Mouse (Mus musculus): Measurements from ENCODE around the gene Pcp2. TPM values are rescaled to one million over a fixed set of nuclear protein-coding genes. Genes with fewer than 3 reads are reported as not detected.
"Not testable (repeated sequence)": the region's sequence is repeated elsewhere in the genome, so short reads cannot be mapped to it uniquely, and the experiment has no call there.

The Pcp2 gene
- polyA plus RNA-seq, 1 experiment: 0.26 TPM

DNA sequence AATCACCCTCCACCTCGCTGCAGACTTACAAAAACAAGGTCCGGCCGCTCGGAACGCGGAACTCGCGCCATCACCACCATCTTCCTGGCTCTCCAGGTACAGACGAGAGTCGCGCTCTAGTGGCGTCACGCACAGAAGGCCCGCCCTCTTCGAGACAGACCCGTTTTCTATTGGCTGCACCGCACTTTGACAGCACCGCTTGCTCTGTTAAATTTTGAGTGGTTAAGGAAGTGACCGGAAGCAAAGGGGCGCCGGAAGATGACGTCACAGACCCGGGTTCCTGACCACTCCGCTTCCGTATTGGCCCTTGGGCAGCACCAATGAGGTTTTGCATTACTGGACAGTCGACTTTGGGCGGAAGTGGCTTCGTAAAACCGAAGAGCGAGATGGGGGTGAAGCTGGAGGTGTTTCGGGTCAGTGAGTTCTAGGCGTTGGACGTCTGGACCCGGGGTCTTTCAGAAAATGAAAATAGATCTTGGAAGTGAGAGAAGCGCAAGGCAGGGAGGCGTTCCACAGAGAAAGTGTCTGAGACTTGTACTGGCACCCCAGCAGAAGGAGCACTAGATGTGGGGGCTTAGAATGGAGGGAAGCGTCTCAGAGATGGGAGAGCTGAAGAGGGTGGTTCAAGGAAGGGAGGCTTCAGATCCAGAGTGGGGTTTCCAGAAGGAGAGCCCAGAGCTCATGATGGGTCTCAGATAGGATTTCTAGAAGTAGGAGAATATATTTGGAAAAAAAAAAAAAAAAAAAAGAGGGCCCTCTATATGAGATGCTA, 4.0 kb downstream of the Pcp2 start, which contains the start of the genes Xab2 and Pet100:
TSS of gene Xab2 (minus strand) at position 118 of the 772 bp plus-strand sequence.
TSS of gene Pet100 (plus strand) at position 350 of the 772 bp plus-strand sequence.
- DNase-seq (ENCODE audit: low read depth): peak; percentile 96

DNA sequence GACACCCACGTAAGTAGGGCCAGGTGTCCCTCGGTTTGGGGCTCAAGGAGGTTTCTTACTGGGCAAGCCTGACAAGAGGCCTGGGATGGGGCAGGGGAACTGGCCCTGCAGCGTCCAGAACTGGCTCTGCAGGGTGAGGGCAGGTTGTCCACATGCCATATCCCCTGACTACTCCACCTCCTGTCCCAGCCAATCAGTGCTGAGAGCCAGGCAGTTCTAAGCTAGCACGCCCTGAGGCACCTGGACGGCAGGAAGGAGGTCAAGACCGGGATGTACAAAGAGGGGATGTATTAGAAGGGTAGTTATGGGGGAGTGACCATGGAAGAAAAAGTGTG, 15.6 kb downstream of the Pcp2 start:
- no peak for DNase-seq (ENCODE audit: low read depth)

DNA sequence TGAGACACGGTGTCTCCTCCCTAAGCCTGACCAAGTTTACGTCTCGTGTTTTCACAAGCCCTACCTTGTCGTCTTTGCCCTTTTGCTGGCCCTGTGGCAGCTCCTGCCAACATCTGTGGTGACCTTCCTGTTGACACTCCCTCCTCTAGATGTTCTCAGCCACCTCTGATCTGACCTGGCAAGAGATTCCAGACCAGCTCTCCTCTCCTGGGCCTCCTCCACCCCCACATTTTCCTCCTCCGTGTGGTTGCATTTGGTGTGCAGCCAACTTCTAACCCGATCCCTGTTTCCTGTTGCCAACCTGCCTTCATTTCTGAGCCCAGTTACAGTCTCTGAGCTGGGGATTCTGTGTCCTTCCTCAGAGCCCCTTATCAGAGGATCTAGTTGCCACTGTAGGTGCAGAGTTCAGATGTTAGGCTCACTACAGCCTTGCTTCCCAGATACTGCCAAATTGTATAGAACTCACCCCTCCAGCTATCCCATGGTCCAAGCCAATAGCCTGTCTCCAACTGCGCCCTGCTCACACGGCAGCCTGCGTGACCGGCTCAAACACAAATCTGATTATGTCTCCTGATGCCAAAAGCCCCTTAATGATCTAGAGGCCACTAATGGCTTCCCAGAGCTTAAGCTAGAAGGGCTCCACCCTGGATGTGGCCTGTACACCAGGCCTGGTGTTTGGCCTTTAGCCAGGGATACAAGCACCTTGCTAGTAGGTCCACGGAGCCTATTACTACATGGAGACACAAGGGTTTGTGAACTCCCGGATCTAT, 16.1 kb downstream of the Pcp2 start:
- DNase-seq (ENCODE audit: low read depth): peak; percentile 84

DNA sequence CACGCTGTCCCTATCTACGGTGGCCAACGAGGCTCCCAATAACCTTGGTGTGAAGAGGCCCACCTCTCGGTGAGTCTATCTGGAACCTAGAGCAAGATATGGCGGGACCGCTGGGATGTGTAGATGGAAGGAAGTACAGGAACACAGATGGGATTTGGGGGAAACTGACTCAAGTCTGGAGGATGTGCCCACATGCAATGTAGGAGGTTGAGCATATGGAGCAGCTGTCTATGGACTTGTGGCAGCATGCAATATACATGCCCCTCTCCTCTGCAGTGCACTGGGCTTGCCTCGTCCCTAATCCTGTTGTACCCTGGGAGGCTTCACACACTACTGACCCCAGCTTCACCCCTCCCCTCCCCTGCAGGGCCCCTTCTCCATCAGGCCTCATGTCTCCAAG, 17.5 kb downstream of the Pcp2 start:
- DNase-seq (ENCODE audit: low read depth): no peak

DNA sequence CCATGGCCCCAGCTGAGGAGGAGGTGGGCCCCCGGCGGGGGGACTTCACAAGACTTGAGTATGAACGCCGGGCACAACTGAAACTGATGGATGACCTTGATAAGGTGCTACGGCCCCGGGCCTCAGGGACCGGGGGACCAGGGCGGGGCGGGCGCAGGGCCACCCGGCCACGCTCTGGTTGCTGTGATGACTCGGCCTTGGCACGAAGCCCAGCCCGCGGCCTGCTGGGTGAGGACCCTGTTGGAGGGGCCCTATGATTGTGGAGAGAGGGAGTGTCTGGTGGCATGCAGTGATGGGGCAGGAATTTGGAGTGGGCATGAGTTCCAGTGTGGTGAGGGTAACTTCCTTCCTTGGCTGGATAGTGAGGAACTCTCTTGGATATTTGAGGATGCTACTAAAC, 18.8 kb downstream of the Pcp2 start:
- no peak for DNase-seq (ENCODE audit: low read depth)

DNA sequence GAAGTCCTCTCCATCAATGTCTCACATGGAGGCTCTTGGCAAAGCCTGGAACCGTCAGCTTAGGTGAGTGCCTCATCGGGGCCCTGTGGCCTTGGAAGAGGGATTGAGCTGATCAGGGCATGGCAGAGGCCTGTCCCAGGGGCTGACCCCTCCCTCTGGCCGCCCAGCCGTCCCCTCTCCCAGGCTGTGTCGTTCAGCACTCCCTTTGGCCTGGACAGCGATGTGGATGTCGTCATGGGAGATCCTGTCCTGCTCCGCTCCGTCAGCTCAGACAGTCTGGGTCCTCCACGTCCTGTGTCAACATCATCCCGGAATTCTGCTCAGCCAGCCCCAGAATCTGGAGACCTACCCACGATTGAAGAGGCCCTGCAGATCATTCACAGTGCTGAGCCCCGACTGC, 21.9 kb downstream of the Pcp2 start:
- DNase-seq (ENCODE audit: low read depth): no peak

DNA sequence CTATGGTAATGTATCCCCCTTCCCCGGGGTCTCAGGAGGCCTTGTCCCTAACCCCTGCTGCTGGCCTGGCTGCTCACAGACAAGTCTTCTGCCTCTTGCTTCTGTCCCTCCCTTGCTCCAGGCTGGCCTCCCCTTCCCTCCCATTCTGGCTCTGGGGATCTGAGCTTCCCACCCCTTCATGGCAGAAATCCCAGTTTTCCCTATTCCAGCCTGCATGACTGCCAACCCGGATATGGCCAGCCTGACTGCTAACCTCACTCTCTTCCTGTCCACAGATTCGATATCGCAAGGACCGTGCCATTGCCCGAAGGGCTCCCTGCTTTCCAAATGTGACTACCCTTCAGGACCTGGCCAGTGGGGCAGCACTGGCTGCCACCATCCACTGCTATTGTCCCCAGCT, 24.9 kb downstream of the Pcp2 start:
- no peak for DNase-seq (ENCODE audit: low read depth)

DNA sequence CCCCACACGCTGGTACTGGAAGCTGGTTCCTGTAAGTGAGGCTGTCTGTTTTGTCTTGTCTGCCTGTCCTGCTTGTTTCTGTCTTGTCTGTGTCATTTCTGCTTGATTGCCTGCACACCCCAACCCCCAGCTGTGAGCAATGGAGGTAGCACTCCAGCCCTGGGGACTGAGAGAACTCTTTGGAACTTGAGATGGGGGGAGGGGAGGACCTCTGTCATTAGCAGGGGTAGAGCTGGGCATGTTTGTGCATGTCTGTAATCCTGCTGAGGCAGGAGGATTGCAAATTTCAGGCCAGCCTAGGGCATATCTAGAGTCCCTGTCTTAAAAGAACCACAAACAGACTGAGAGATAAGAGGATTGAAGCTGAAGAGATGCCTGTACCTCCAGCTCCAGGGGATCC, 26.1 kb downstream of the Pcp2 start:
- DNase-seq (ENCODE audit: low read depth): no peak

DNA sequence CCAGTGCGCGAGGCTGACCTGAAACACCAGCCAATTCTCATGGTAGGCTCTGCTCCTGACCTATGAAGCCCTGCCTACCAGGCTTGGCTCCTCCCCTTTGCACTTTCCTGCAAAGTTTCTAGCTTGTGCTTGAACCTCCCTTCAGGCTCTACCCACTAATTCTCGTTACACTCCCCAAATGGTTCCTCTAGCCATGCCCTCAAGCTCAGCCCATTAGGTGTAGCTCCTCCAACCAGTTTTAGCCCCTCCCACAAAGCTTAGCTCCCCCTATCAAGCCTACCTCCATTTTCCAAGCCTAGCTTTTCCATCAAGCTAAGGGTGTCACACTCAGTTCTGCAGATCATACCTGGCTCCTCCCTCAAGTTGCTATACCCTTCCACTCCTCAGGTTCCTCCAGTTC, 27.3 kb downstream of the Pcp2 start:
- DNase-seq (ENCODE audit: low read depth): no peak

DNA sequence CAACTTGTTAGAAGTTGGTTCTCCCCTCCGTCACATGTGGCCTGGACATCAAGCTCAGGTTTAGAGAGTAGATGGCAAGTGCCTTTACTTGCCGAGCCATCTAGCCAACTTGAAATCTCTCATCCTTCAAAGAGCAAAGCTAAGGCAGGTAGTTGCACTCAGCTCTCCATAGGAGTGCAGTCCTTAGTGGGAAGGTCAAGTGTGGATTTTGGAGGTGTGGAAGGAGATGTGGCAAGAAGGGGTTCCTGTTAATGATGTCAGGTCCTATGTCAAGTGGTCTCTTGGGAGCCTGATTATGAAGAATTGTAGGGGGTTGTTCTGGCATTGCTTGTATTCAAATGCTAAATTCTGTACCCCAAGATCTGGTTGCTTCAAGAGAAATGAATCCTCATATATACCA, 30.9 kb downstream of the Pcp2 start:
- no peak for DNase-seq (ENCODE audit: low read depth)

DNA sequence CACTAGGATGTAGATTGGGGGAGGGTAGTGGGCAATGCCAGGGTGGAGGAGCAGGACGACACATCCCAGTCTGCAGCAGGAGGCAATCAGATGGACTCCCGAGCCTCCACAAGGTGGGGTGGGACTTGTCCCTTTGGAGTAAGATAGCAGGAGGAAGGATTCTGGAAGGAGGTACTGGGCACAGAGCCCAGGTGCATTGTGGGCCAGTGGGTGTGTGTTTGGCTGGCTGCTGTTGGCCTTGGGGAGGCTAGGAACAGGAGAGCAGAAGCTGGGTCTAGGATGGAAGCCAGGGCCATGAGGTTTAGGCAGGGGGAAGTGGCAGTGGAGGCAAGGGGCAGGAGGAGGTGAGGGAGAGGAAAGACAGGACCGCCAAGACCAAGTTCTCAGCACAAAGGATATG, 31.9 kb downstream of the Pcp2 start:
- DNase-seq (ENCODE audit: low read depth): no peak

DNA sequence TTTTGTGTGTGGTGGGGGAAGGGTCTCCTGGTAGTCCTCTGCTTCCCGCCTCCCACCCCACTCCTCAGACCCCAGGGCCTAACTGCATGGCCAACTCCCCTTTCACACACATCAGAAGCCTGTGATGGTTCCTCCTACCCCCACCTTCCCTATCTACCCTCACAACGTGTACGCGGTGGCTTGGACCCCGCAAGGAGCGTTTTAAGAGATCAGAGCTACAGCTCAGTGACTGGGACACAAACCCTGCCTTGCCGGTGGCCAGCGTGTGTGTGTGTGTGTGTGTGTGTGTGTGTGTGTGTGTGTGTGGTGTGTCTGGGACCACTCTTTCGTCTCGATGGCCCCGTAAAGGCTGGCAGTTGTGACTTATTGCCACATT, 37.1 kb downstream of the Pcp2 start:
- DNase-seq (ENCODE audit: low read depth): no peak

DNA sequence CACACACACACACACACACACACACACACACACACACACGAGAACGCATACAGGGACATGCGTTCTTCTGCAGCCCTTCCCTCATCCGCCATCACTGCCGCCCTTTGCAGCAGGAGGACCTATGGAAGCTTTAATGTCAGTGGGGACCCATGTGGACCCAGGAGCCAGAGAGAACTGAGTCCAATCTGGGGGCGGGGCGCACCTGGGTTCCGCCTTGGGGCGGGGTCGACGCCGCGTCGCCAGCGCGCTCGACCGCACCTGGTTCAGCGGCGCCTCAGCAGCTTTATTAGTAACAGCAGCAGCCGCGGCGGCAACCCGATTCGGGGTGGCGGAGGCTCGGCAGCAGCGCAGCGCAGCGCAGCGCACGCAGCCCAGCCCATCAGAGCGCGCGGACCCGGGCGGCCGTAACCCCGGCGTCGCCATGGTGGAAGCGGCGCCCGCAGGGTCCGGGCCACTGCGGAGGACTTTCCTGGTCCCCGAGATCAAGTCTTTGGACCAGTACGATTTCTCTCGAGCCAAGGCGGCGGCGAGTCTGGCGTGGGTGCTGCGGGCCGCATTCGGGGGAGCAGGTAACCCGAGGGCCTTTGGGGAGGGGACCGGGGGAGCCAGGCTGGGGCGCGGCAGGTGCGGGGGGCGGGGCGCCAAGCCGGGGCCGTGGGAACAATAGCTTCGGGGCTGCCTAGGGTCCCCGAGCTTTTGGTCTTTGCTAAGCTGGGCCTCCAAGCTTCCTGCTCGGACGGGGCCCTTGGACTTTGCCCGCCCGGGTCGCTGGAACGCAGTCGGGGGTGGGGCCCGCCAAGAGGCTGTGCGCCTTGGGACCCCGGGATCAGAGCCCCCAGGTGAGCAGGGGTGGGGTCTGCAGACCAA, 37.7 kb downstream of the Pcp2 start:
- DNase-seq (ENCODE audit: low read depth): no peak

DNA sequence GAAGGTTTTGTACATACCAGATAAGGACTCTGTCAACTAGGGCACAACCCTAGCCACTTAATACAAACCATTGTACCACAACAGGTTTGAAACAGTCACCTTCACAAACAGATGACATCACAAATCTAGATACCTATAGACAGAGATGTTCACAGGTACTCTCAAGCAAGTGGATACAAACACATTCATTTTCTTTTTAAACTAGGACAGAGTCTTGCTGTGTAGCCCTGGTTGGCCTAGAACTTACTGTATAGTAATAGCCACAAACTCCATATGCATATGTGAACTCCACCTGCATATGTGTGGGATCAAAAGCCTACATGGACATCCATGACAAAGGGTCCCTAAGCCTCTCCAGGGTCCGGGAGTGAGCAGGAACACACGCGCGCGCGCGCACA, 38.4 kb downstream of the Pcp2 start, which contains the start of gene Camsap3:
TSS of gene Camsap3 (plus strand) at position 301 of the 398 bp plus-strand sequence.
- no peak for DNase-seq (ENCODE audit: low read depth)

DNA sequence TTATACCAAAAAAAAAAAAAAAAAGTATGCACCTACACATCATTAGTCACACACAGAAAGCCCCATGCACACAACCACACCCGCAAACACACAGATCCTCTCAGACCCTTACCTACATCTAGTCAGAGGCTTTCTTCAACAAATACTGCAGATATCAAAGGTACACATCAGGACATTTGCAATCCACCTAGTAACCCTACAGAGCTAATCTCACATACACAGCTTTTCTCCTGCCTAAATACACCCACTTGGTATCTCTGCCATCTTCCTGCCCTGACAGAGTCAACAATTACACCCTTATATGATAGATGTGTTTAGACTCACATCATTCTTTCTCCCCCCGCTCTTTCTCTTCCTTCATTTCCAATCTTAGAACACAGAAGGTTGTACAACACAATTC, 38.9 kb downstream of the Pcp2 start:
- no peak for DNase-seq (ENCODE audit: low read depth)

DNA sequence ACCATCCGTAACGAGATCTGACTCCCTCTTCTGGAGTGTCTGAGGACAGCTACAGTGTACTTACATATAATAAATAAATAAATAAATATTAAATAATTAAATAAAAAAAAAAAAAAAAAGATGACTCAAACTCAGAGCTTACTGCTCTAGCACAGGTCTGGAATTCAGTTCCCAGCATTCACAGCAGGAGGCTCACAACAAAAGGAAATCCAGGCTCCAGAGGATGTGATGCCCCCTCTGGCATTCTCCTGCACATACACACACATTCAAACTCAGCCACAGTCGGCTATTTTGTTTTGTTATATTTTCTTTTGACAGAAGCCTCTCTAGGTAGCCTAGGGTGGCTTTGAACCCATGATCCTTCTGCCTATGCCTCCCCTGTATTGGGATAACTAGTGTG, 43.4 kb downstream of the Pcp2 start:
- not testable (repeated sequence) for DNase-seq (ENCODE audit: low read depth)

DNA sequence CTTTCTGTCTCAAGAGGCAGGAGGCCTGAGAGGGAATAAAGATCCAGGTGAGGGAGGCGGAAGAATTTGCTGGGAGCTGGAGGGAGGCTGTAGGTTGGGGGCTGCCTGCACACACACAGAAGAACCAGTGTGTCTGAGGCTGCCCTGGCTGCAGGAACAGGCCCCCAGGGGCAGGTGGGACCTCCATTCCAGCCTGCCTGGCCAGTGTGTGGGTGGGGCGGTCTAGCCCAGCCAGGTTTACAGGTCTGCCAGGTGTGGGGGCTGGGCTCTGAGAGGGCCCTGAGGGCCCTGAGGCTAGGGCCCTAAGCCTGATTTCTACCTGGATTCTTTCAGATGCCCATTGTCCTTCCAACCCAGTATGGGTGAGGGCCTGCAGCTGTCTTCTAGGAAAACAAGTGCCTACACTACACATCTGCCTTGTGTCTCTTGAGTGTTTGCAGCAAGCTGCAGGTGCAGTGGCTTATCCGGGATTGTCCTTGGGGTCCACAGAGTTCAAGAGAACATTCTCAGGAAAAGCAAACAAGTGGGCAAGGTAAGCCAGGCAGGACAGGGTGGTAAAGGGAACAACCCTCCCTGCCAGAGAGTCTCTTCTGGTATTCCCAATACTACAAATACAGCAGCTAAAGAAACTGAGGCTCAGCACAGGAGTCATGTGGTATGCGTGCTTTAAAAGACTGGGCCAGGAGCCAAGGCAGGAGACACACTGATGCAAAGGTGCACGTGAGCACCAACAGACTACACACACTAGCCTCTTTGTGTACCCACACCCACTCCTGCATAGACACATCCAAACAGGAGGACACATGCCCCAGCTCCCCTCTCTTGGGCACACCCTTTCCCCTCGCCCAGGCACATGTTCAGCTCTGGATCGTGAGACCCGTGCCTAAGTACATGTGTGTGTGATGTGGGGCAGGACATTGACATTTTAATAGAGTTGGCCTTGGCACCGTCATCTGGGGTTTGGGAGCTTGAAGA, 45.7 kb downstream of the Pcp2 start:
- DNase-seq (ENCODE audit: low read depth): peak; percentile 41

DNA sequence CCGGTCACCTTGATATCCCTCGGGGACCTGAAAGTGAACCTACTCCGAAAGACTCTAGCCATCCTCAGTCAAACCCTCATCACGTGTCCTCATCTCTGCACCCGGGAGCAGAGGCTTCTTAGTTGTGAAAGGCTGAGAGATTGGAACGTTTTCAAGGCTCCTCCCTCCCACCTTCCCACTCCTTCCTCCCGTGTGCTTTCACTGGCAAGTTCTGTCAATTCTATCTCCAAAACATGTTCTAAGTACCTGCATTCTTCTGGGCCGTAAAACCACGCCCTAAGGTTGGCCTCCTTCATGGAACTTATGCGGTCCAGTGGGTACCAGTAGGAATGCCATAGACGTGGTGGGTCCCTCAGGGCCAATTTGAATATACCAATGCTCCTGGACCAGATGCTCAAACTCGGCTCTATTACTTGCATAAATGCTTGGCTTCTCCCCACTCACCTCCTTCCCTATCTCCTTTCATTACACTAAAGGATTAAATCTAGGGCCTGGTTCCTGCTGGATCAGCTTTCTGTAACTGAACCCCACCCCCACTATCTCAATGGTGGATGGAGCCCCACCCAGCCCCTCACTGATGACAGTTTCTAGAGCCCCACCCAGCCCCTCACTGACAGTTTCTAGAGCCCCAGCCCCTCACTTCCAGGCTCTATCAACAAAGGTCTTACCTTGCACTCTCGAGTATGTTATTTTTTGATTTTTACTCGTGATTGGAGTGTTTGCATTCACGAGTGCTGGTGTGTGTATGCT, 49.0 kb downstream of the Pcp2 start:
- peak; percentile 58 for DNase-seq (ENCODE audit: low read depth)

DNA sequence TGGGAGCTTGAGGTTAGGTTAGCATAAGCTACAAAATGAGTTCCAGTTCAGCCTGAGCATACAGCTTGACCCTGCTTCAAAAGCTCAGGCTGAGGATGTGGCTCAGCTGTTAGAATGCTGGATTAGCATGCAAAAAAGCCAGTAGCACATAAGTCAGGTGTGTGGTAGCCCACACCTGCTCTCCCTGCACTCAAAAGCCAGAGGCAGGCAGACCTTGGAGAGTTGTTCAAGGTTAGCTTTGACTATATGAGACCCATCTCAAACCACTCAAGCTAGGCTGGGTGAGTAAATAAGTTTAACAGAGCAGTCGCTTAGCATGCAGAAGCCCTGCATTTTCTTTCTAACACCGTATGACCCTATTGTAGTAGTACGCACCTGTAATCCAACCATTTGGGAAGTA, 50.8 kb downstream of the Pcp2 start:
- no peak for DNase-seq (ENCODE audit: low read depth)

Data from gonadal fat pad, adult 2 months (tissue).